Mouse (Mus musculus): ENCODE data around the gene Adgrg5. TPM values are rescaled to one million over a fixed set of nuclear protein-coding genes. Genes with fewer than 3 reads are reported as not detected.

Gene Adgrg5
- polyA plus RNA-seq, 1 experiment, result 1.8 TPM

DNA sequence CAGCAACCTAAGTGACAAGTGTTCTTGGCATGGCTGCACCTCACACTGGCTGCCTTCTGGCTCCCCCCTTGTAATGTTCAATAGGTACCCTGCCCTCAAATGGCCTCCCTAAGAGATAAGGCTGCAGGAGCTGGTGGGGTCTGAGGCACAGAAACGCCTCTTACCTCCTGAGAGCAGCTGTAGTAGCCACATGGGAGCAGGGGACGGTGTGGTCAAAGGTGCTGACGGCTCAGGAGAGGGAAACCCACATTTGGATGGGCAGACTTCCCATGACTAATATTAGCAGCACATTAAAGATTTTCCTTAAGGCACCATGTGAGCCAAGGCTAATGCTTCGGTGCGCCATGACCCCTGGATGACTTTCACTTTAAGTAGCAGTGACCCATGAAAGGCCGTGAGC lies 22.9 kb upstream of the Adgrg5 start:
- peaks cover 93% of the 10 kb centered on the region for H3K27me3 ChIP-seq (replicated peaks)
- H3K4me1 ChIP-seq, result peaks cover 35% of the 10 kb centered on the region
- TF ChIP-seq FLI1 (IDR thresholded peaks at IDR 0.05; ENCODE audit: low read length) (no peak), GATA1 (IDR thresholded peaks at IDR 0.05; ENCODE audit: borderline replicate concordance, low read length) (no peak)
- H3K4me3 ChIP-seq (replicated peaks), result no peak overlapping the region
- no peaks in the 10 kb centered on the region for H3K36me3 ChIP-seq (replicated peaks; ENCODE audit: low read length)
- H3K9me3 ChIP-seq, result no peaks in the 10 kb centered on the region

DNA sequence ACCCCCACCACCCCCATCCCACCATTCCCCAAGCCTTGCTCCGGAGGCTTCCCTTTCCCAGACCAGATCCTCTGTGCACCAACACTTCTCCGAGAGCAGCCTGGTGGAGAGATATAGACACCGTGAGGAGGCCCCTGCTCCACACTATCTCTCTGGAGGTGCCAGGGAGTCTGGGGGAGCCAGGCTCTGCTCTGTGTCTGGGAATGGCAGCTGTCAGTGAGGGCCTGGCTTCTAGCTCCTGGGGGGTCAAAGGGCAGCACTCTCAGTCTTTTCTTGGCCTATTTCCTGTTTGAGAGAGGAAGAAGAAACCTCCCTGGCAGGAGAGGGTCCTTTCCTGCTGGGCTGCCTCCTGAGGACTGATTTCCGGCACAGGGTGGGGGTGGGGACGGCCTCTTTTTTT lies 22.5 kb upstream of the Adgrg5 start:
- TF ChIP-seq FLI1 (IDR thresholded peaks at IDR 0.05; ENCODE audit: low read length), result no peak
- no peak for TF ChIP-seq GATA1 (IDR thresholded peaks at IDR 0.05; ENCODE audit: borderline replicate concordance, low read length)
- Histone ChIP-seq H3K4me3 (replicated peaks) (no peak overlapping the region), H3K27me3 (replicated peaks) (peaks cover 94% of the 10 kb centered on the region), H3K36me3 (replicated peaks; ENCODE audit: low read length) (no peaks in the 10 kb centered on the region), H3K4me1 (peaks cover 35% of the 10 kb centered on the region), H3K9me3 (no peaks in the 10 kb centered on the region)

DNA sequence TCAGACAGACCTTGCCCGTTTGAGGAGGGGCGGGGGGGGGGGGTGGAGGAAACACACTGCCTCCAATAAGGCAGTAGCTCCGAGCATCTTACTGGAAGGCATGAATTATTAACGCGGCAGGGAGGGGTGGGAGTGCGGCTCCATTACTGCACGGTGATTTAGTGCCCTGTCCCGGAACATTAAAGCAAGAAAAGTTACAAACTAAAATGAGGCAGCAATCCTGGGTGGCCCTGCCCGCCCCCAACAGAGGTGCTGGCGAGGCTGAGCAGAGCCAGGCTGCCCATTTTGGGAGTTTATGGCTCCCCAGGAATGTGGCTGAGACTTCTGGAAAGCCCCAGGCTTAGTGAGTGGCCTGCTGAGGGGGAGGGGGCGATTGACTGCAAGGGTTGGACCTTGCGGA lies 19.8 kb upstream of the Adgrg5 start:
- Histone ChIP-seq H3K36me3 (replicated peaks; ENCODE audit: low read length) (no peaks in the 10 kb centered on the region), H3K4me3 (replicated peaks) (no peak overlapping the region), H3K4me1 (peaks cover 45% of the 10 kb centered on the region), H3K9me3 (no peaks in the 10 kb centered on the region), H3K27me3 (replicated peaks) (peaks cover 83% of the 10 kb centered on the region)
- TF ChIP-seq FLI1 (IDR thresholded peaks at IDR 0.05; ENCODE audit: low read length) (no peak), GATA1 (IDR thresholded peaks at IDR 0.05; ENCODE audit: borderline replicate concordance, low read length) (no peak)

DNA sequence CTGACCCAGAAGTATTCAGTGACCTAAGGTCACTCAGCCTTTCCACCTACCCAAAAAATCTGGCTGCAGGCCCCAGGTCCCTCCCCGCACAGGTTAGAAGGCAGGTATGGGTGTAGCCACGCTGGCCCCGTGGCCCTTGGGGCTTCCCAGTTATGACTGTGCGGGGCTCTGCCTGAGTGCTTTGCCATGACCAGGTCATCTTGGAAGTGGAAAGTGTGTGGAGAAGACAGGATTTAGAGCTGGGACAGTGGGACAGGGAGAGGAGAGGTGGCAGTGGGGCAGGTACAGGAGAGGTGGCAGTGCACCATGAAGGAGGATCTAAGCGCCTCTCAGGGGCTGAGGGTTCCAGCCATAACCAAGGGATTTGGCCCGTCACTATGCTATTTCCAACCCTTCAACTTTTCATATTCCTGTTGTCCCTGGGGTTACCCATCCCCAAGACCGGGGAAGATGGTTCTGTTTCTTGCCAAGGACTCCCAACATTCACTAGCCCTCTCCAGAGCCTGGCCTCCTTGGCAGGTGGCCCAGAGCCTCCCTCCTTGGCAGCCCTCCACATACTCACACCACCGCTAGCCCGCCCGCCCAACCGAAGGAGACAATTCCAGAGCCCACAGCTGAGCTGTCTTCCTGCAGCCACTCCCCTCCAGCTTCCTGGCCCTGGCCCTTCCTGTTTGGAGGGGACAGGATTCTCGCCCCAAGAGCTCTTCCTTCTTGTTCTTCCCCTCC lies 18.9 kb upstream of the Adgrg5 start:
- no peak for TF ChIP-seq FLI1 (IDR thresholded peaks at IDR 0.05; ENCODE audit: low read length)
- TF ChIP-seq GATA1 (IDR thresholded peaks at IDR 0.05; ENCODE audit: borderline replicate concordance, low read length), result no peak
- H3K27me3 ChIP-seq (replicated peaks), result peaks cover 80% of the 10 kb centered on the region
- H3K9me3 ChIP-seq, result no peaks in the 10 kb centered on the region
- H3K4me1 ChIP-seq, result peaks cover 44% of the 10 kb centered on the region
- no peaks in the 10 kb centered on the region for H3K36me3 ChIP-seq (replicated peaks; ENCODE audit: low read length)
- H3K4me3 ChIP-seq (replicated peaks), result no peak overlapping the region

DNA sequence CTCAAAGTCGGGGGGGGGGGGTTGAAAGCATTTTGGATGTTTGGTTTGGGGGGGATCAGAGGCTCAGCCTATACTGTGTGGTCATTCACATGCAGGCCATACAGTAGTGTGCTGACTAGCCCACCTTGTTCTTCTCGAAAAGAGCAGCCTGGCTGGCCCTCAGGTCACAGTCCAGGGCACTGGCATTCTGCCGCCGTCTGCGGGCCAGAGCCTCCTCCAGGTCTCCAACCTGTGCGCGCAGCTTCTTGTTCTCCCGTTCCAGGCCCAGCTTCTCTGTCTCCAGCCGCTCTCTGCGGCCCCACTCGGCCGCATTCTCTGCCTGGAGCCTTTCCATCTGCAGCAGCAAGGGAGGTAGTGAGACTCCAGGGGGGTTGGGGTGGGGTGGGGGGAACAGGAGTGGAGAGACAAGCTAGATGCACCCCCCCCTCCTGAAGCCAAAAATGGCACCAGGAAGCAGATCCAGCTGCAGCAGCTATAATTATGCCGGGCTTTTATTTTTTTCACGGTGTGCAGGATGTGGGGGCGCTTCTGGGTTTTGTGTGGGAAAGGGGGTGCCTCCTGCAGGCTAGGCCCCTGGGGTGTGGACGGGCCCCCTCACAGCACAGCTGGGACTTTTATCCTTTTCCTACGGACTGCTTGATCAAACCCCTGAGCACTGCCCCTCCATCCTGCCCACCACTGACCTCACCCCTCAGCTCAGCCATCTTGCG lies 15.7 kb upstream of the Adgrg5 start:
- peaks cover 46% of the 10 kb centered on the region for H3K4me1 ChIP-seq
- no peaks in the 10 kb centered on the region for H3K36me3 ChIP-seq (replicated peaks; ENCODE audit: low read length)
- TF ChIP-seq GATA1 (IDR thresholded peaks at IDR 0.05; ENCODE audit: borderline replicate concordance, low read length) (no peak), FLI1 (IDR thresholded peaks at IDR 0.05; ENCODE audit: low read length) (no peak)
- H3K9me3 ChIP-seq, result 0 out of 2 replicates have a peak, but pooled peaks cover under 1% of the 10 kb centered on the region
- H3K27me3 ChIP-seq (replicated peaks), result peaks cover 82% of the 10 kb centered on the region
- no peak overlapping the region for H3K4me3 ChIP-seq (replicated peaks)

DNA sequence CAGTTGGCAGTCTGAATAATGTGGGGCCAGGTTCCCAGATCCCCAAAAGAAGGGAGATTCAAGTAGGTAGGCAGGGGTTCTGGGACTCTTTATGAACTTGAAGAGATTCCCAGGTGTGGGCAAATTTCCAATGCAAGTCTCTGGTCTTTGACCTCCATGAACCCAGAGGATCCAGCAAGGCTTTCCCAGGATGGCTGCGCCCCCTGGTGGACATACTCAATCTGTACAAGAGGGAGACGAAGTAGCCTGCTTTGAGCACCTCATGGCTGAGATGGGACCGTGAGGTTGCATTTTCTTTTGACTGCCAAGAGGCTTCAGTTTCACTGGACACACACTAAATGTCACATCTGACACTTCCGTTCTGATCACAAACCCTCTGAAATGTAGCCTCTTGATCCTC lies 14.6 kb upstream of the Adgrg5 start:
- Histone ChIP-seq H3K9me3 (peaks cover 11% of the 10 kb centered on the region), H3K4me3 (replicated peaks) (peak overlapping the region; percentile 23), H3K27me3 (replicated peaks) (peaks cover 82% of the 10 kb centered on the region), H3K36me3 (replicated peaks; ENCODE audit: low read length) (no peaks in the 10 kb centered on the region), H3K4me1 (peaks cover 48% of the 10 kb centered on the region)
- no peak for TF ChIP-seq FLI1 (IDR thresholded peaks at IDR 0.05; ENCODE audit: low read length)
- no peak for TF ChIP-seq GATA1 (IDR thresholded peaks at IDR 0.05; ENCODE audit: borderline replicate concordance, low read length)

DNA sequence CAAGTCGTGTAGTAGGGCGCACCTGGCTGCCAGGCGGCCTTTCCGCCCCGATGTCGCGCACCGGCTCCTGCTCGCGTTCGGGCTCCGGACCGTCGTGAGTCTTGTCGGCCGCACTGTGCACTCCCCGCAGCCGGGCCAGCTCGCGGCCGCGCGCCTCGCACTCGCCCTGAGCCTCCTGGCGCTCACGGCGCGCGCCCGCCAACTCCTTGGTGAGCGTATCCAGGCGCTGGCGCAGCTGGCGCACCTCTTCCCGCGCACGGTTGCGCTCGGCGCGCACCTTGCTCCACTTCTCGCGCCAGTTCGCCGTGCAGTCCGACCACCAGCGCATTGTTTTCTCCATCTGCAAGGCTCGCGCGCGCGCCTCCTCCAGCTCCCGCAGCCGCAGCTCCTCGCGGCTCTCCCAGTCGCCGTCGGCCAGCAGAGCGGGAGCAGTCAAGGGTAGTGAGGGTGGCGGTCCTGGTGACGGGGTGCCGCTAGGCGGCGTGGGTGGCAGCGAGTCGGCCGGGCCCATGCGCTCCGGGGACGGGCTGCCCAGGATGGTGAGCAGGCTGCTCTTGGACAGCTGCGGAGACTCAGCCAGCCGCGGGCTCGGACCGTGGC lies 10.3 kb upstream of the Adgrg5 start:
- H3K4me1 ChIP-seq, result peaks cover 64% of the 10 kb centered on the region
- no peak for TF ChIP-seq FLI1 (IDR thresholded peaks at IDR 0.05; ENCODE audit: low read length)
- TF ChIP-seq GATA1 (IDR thresholded peaks at IDR 0.05; ENCODE audit: borderline replicate concordance, low read length), result no peak

DNA sequence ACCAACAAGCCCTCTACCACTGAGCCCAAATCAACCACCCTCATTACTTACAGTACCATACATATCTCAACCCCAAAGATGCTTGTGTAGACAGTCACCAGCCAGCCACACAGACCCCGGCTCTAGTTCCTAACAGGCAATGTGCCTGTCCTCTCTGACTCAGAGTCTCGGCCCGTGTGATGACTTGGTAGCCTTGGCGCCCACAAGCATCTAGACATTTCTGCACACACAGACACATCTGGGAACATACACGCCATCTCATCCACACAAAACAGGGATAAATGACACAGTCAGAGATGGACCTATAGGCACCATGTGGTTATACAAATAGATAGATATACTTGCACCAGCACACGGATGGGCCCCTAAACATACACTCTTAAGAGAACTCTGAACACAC lies 9.2 kb upstream of the Adgrg5 start:
- peaks cover 12% of the 10 kb centered on the region for H3K9me3 ChIP-seq
- no peak overlapping the region for H3K4me3 ChIP-seq (replicated peaks)
- H3K36me3 ChIP-seq (replicated peaks; ENCODE audit: low read length), result no peaks in the 10 kb centered on the region
- TF ChIP-seq GATA1 (IDR thresholded peaks at IDR 0.05; ENCODE audit: borderline replicate concordance, low read length), result no peak
- peaks cover 63% of the 10 kb centered on the region for H3K4me1 ChIP-seq
- H3K27me3 ChIP-seq (replicated peaks), result peaks cover 98% of the 10 kb centered on the region

More for the DNA sequence above, 10.3 kb upstream of the Adgrg5 start:
- no peak overlapping the region for H3K4me3 ChIP-seq (replicated peaks)
- H3K36me3 ChIP-seq (replicated peaks; ENCODE audit: low read length), result no peaks in the 10 kb centered on the region
- H3K27me3 ChIP-seq (replicated peaks), result peaks cover 95% of the 10 kb centered on the region
- peaks cover 12% of the 10 kb centered on the region for H3K9me3 ChIP-seq

DNA sequence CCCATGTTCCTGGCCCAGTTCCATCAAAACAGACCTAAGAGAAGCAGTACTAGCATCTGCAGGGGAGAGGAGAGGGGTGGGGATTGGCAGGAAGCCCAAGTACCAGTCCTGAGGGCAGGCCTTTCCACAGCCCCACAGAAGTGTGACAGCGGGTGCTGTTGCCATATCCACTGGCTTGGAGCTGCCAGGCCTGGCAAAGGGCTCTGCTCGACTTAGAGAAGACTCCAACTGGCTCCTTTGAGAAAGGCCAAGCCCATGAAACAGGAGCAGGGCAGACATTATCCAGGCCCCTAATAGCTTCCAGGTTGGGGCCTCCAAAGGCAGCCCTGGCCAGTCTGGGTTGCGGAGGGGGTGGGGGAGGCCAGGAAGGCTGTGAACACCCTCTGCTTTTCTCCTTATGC lies 8.8 kb upstream of the Adgrg5 start:
- H3K4me1 ChIP-seq, result peaks cover 66% of the 10 kb centered on the region
- H3K36me3 ChIP-seq (replicated peaks; ENCODE audit: low read length), result no peaks in the 10 kb centered on the region
- peaks cover 12% of the 10 kb centered on the region for H3K9me3 ChIP-seq
- peaks cover 98% of the 10 kb centered on the region for H3K27me3 ChIP-seq (replicated peaks)
- no peak overlapping the region for H3K4me3 ChIP-seq (replicated peaks)
- TF ChIP-seq FLI1 (IDR thresholded peaks at IDR 0.05; ENCODE audit: low read length), result no peak
- no peak for TF ChIP-seq GATA1 (IDR thresholded peaks at IDR 0.05; ENCODE audit: borderline replicate concordance, low read length)
